Mouse (Mus musculus) thymus, postnatal 36 days (tissue): ENCODE data around the gene Il31ra.

Experiments used
- DNase-seq, 2 experiments: peaks; one replicate each; pipeline ENCODE4 v3.0.0; 2022; ENCODE audit warnings: mixed read lengths in 2 of 2

Gene Il31ra

DNA sequence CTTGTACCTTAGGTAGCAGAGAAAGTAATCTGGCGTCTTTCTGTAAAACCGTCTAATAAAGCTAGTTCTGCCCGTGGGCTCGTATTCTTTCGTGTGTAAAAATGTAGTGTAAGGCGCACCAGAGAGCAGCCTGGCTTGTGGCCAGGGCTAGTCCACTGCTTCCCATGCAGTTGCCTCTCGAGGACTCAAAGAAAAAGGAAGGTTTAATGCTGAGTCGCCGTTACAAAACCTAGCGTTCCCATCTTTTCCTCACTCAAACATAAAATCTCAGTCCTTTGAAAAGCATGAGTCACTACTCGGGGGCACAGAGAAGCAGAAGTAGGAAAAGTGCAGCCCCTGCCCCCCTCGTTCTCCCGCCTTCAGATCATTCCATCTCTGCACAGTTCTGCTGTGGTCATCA lies 87.4 kb downstream of the Il31ra start:
- DNase-seq: no peak

- no peak for DNase-seq
These were observed 88.7 kb downstream of the Il31ra start for GRCm38 (mm10) chr13:112505436-112505835.

- no peak for DNase-seq
These were observed 90.3 kb downstream of the Il31ra start for GRCm38 (mm10) chr13:112503846-112504245.

DNA sequence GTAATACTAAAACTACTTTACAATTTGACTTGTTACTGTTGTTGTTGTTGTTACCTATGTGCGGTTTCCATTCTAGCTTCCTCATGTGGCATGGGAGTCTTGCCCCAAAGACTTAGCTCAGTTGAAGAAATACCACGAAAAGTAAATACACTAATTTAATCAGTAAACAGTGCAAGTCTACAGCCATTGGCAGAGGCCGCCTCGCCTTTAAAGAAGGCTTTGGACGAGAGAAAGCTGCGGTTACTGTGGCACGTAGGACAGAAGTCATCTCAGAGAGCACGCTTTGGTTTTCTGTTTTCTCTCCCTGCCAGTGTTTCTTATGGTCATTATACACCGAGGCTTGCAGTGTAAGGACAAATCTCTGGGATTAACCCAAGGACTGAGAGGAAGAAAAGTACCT lies 93.7 kb downstream of the Il31ra start:
- no peak for DNase-seq

- DNase-seq: no peak
These were observed 94.1 kb downstream of the Il31ra start for GRCm38 (mm10) chr13:112500027-112500426.

DNA sequence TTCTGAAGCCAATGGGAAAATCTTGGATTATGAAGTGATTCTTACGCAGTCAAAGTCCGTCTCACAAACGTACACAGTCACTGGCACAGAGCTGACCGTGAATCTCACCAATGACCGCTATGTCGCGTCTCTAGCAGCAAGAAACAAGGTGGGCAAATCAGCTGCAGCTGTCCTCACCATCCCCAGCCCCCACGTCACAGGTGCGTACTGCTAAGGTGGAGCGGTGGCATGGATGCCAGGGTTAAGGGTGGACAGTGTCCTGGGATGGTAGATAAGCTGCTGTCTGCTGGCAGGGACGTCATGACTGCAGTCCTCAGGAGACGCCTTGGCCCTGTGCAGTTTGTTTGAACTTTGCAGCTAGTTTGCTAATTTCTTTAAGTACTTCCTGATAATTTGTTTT lies 99.6 kb downstream of the Il31ra start:
- no peak for DNase-seq

GRCm38 (mm10) chr13:112492285-112492678 lies 101.9 kb downstream of the Il31ra start:
- DNase-seq: no peak

DNA sequence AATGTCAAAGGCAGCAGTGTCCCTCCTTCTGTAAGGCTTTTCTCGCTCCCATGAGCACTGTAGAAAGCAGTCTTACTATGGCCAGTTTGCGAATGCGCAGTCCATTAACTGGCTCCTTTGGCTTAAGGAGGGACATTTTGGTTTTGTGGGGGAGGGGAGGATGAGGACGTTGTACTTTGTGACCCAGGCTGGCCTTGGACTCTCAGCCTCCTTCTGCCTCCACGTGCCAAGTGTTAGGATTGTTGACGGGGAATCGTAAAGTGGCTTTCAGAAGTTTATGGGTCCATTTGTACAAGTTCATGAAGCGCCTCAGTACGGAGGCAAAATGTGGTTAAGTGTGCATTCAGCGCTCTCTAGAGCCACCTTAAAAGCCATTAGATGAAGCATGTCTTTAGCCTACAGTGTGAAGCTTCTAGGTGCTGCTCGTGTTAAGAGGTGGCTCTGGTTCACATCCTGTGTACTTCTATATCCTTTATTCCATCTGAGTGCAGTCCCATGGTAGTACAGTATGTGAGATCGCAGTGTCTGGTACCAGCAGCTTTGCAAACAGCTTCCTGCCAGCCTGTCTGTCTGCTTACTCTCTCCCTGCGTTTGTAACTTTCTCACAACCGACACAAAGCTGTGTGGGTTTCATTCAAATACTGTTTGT lies 102.4 kb downstream of the Il31ra start:
- no peak for DNase-seq

GRCm38 (mm10) chr13:112490036-112490435 lies 104.1 kb downstream of the Il31ra start:
- DNase-seq: no peak

- DNase-seq: no peak
These were observed 107.5 kb downstream of the Il31ra start for GRCm38 (mm10) chr13:112486676-112487075.

GRCm38 (mm10) chr13:112486236-112486635 lies 107.9 kb downstream of the Il31ra start:
- no peak for DNase-seq

- DNase-seq: no peak
These were observed 111.1 kb downstream of the Il31ra start for GRCm38 (mm10) chr13:112483015-112483414.

- no peak for DNase-seq
These were observed 111.6 kb downstream of the Il31ra start for GRCm38 (mm10) chr13:112482525-112482924.

GRCm38 (mm10) chr13:112479926-112480325 lies 114.2 kb downstream of the Il31ra start:
- no peak for DNase-seq

DNA sequence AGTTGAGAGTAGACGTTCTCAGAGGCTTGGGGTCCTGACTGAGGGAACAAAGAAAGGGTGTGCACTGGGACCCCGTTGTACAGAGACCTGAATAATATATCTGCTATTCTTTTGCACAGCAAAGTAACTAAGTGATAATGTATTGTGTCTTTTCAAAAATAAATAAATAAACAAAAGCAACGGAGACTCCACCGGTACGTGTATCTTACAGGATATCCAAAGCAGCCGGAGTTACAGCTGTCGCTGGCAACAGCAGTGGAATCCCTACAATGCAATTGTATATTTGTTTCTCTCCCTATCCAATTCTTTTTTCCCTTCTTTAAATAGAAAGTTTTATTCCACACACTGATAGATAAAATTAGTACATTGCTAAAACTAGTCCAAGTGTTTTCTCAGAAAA lies 115.1 kb downstream of the Il31ra start:
- no peak for DNase-seq

- no peak for DNase-seq
These were observed 120.1 kb downstream of the Il31ra start for GRCm38 (mm10) chr13:112473757-112474755.

DNA sequence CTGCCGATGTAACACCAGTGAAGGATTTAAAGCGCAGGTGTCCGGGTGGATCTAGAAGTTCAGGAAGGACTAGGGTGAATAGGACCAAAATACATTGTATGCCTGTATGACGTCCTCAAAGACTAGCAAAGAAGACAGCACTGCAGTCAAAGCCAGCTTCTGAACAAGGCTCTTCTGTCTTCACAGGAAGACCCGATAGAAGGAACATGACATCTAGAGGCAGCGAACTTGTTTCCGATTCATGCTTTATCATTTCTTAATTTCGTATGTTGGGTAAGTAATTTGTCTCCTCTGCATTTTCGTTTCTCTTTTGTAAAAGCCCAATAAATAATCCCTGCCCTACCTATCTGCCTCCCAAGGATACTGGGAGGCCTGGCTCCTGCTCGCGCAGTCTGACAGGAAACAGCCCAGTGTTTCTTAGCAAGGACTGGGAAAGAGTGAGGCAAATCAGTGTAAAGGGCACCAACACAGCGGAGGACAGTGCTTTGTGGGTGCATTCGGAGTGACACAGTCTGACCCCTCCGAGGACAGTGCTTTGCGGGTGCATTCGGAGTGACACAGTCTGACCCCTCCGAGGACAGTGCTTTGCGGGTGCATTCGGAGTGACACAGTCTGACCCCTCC lies 121.6 kb downstream of the Il31ra start:
- DNase-seq: no peak

DNA sequence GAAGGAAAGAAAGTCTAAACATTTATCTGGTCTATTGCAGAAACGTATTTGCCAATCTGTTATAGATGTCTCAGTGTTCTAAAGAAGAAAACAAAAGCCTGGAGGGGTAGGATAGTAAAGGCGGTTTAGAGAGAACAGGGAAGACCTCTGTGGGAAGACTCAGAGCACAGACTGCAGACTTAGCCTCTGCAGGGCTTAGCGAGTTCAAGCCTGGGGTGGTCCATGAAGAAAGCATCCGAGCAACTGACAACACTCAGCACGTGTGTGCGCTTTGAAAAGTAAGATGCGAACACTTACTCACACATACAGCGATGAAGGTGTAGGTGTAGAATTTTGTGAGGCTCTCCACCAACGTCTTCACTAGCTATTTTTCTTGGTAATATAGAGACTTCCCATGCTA lies 123.0 kb downstream of the Il31ra start:
- no peak for DNase-seq
